Mouse (Mus musculus): ENCODE measurements around the gene Rack1. TPM values are rescaled to one million over a fixed set of nuclear protein-coding genes. Genes with fewer than 3 reads are reported as not detected.
A peak's percentile ranks its signal among the peaks of the same experiment; 100 is the strongest.

Rack1 gene
- polyA plus RNA-seq, 1 experiment = 2,044 TPM

DNA sequence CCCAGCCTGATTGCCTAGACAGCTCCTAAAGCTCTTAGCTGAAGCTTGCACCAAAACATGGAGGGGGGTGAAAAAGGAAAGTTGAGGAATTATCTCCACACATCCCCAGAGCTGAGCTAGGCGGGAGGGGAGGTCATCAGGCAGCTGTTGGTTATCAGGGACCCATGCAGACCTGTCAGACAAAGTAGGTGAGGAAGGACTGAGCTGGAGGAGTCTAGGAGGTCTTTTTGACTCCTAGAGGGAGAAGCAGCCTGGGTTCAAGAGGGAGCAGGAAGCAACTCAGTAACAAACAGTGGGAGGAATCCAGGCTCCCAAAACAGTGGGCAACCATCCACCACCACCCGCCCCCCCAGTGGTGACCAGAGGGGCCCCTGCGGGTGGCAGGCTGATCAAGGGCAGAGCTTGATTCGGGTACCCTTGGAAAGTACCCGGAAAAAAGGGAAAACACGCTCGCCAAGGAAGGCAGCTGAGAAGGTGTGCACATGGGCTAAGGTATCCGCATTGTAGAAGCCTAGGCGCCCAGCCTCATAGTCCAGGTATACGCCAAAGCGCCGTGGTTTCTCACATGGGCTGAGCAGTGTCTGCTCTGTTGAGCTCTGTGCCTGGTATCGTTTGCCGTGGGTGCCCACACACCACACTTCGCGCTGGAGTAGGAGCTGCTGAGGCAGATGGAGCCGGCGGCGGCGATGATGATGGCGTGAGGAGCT is 6.9 kb downstream of the Rack1 start:
- no peaks in the 10 kb centered on the region for H3K9me3 ChIP-seq (replicated peaks; ENCODE audit: control insufficient read depth, insufficient read depth, low read length, poor library complexity, severe bottlenecking)
- H3K4me1 ChIP-seq (ENCODE audit: control insufficient read depth, insufficient read depth, low read length) = no peaks in the 10 kb centered on the region
- no peaks in the 10 kb centered on the region for H3K27me3 ChIP-seq (ENCODE audit: control insufficient read depth, insufficient read depth, low read length, poor library complexity, severe bottlenecking)
- no peak overlapping the region for H3K9ac ChIP-seq (ENCODE audit: low read depth, poor library complexity, severe bottlenecking)
- peaks cover 83% of the 10 kb centered on the region for H3K36me3 ChIP-seq (ENCODE audit: control insufficient read depth, insufficient read depth, low read length, poor library complexity, severe bottlenecking)
- no peak overlapping the region for H3K27ac ChIP-seq (ENCODE audit: insufficient read depth, low read length)
- TF ChIP-seq CTCF (IDR thresholded peaks at IDR 0.05; ENCODE audit: low read depth, low read length) = no peak
- TF ChIP-seq EP300 (IDR thresholded peaks at IDR 0.05; ENCODE audit: insufficient read depth, low read depth, low read length) = no peak
- TF ChIP-seq POLR2A (IDR thresholded peaks at IDR 0.05; ENCODE audit: insufficient read depth, low read length) = no peak
- no peak overlapping the region for H3K4me3 ChIP-seq (ENCODE audit: low read depth, low read length)

DNA sequence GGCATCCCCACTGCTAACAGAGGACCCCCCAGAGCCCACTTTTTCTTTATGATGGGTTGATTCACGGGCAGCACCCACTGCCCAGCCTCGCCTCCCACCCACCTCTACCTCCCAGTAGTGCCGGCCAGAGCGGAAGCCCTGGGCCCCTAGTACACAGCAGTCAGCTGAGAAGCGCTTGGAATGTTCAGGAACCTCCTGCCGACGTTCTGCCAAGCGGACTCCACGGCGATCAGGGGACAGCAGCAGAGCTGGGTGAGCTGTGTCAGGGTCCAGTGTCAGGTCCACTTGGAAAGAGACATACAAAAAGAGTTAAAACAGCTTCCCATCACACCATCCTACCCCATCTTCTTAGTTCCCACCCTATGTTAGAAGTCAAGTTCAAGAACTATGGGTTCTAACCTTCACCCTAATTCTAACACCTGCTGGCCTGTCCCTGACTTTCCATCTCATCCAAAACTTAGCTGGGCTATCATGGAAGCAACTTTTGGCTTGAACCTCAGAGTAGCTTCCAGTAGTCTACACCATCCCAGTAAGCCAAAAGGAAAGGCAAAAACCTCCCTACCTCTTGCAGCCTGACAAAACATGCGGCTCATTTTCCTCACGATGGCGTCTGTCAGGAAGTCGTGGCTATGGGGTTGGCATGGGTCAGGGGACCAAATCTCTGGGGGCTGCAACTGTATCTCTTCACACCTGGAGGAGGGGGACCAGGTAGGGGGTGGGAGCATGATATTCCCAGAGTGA is 7.6 kb downstream of the Rack1 start:
- TF ChIP-seq CTCF (IDR thresholded peaks at IDR 0.05; ENCODE audit: low read depth, low read length) (no peak), POLR2A (IDR thresholded peaks at IDR 0.05; ENCODE audit: insufficient read depth, low read length) (no peak), EP300 (IDR thresholded peaks at IDR 0.05; ENCODE audit: insufficient read depth, low read depth, low read length) (no peak)
- no peaks in the 10 kb centered on the region for H3K27me3 ChIP-seq (ENCODE audit: control insufficient read depth, insufficient read depth, low read length, poor library complexity, severe bottlenecking)
- no peak overlapping the region for H3K4me3 ChIP-seq (ENCODE audit: low read depth, low read length)
- H3K27ac ChIP-seq (ENCODE audit: insufficient read depth, low read length) = no peak overlapping the region
- no peaks in the 10 kb centered on the region for H3K9me3 ChIP-seq (replicated peaks; ENCODE audit: control insufficient read depth, insufficient read depth, low read length, poor library complexity, severe bottlenecking)
- no peak overlapping the region for H3K9ac ChIP-seq (ENCODE audit: low read depth, poor library complexity, severe bottlenecking)
- peaks cover 83% of the 10 kb centered on the region for H3K36me3 ChIP-seq (ENCODE audit: control insufficient read depth, insufficient read depth, low read length, poor library complexity, severe bottlenecking)
- no peaks in the 10 kb centered on the region for H3K4me1 ChIP-seq (ENCODE audit: control insufficient read depth, insufficient read depth, low read length)

DNA sequence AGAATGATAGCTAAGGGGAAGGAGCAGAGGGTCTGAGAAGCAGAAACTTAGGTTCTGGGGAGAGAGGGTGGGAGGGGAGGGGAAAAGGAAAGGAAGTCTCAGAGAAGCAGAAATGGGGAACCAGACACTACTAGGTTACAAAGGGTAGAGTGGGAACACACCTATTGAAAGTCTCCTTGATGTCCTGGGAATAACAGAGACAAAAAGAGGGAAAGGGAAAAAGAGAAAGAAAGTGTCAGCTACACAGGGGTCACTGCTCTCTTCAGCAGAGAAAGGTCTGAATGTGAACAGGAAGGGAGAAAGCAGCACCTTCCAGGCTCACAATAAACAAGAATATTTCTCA is 8.1 kb downstream of the Rack1 start:
- H3K9ac ChIP-seq (ENCODE audit: low read depth, poor library complexity, severe bottlenecking) = no peak overlapping the region
- H3K4me1 ChIP-seq (ENCODE audit: control insufficient read depth, insufficient read depth, low read length) = no peaks in the 10 kb centered on the region
- TF ChIP-seq CTCF (IDR thresholded peaks at IDR 0.05; ENCODE audit: low read depth, low read length) = no peak
- TF ChIP-seq EP300 (IDR thresholded peaks at IDR 0.05; ENCODE audit: insufficient read depth, low read depth, low read length) = no peak
- no peak for TF ChIP-seq POLR2A (IDR thresholded peaks at IDR 0.05; ENCODE audit: insufficient read depth, low read length)
- H3K36me3 ChIP-seq (ENCODE audit: control insufficient read depth, insufficient read depth, low read length, poor library complexity, severe bottlenecking) = peaks cover 82% of the 10 kb centered on the region
- H3K4me3 ChIP-seq (ENCODE audit: low read depth, low read length) = no peak overlapping the region
- no peak overlapping the region for H3K27ac ChIP-seq (ENCODE audit: insufficient read depth, low read length)
- no peaks in the 10 kb centered on the region for H3K9me3 ChIP-seq (replicated peaks; ENCODE audit: control insufficient read depth, insufficient read depth, low read length, poor library complexity, severe bottlenecking)
- H3K27me3 ChIP-seq (ENCODE audit: control insufficient read depth, insufficient read depth, low read length, poor library complexity, severe bottlenecking) = no peaks in the 10 kb centered on the region

DNA sequence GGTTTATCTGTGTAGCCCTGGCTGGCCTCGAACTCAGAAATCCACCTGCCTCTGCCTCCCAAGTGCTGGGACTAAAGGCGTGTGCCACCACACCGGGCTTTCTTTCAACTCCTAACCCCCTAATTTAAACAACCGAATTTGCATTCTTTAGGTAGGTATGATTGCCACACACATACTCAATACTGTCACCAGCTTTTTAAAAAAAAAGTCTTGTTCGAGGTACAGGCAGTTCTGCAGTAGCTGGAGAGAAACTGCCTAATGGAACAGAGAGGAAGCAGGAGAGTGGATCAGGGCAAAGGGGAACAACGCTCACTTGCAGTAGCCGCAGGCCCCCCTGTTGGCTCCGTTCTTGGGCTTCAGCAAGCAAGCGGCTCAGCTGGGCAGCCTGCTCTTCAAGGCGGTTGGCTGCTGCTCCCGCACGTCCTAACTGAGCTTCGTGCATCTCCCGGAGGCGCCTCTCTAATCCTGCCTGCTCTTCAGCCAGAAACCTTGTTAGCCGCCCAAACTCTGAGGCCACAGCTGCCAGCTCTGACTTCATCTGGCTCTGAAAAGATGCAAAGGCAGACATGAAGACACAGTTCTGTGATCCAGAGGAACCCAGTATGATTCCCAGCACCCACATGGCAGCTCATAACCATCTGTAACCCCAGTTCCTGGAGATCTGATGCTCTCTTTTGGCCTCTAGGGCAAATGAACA is 8.8 kb downstream of the Rack1 start:
- no peaks in the 10 kb centered on the region for H3K27me3 ChIP-seq (ENCODE audit: control insufficient read depth, insufficient read depth, low read length, poor library complexity, severe bottlenecking)
- no peaks in the 10 kb centered on the region for H3K4me1 ChIP-seq (ENCODE audit: control insufficient read depth, insufficient read depth, low read length)
- H3K9ac ChIP-seq (ENCODE audit: low read depth, poor library complexity, severe bottlenecking) = no peak overlapping the region
- H3K36me3 ChIP-seq (ENCODE audit: control insufficient read depth, insufficient read depth, low read length, poor library complexity, severe bottlenecking) = peaks cover 78% of the 10 kb centered on the region
- H3K27ac ChIP-seq (ENCODE audit: insufficient read depth, low read length) = 0 out of 2 replicates have a peak overlapping the region, but pooled peaks have one; percentile 17
- TF ChIP-seq EP300 (IDR thresholded peaks at IDR 0.05; ENCODE audit: insufficient read depth, low read depth, low read length) (no peak), POLR2A (IDR thresholded peaks at IDR 0.05; ENCODE audit: insufficient read depth, low read length) (no peak), CTCF (IDR thresholded peaks at IDR 0.05; ENCODE audit: low read depth, low read length) (no peak)
- H3K9me3 ChIP-seq (replicated peaks; ENCODE audit: control insufficient read depth, insufficient read depth, low read length, poor library complexity, severe bottlenecking) = no peaks in the 10 kb centered on the region
- H3K4me3 ChIP-seq (ENCODE audit: low read depth, low read length) = no peak overlapping the region

DNA sequence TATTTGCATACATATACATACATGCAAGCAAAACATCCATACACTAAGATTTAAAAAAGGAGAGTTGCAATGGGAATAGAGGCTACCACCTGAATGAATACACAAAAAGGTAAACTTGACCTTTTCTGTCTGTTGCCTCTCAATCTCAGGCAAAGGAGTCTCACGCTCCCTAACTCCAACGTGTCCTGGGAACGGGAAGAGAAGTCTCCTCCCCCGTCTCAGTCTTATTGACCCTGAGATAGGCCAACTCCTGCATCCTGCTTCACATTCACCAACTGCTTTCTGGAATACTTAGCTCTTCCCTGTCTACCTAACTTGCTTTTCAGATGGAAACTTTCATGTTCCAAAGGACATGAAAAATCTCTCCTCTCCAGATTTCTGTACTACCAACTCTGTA is 9.3 kb downstream of the Rack1 start:
- H3K4me3 ChIP-seq (ENCODE audit: low read depth, low read length) = no peak overlapping the region
- H3K36me3 ChIP-seq (ENCODE audit: control insufficient read depth, insufficient read depth, low read length, poor library complexity, severe bottlenecking) = peaks cover 73% of the 10 kb centered on the region
- no peak overlapping the region for H3K27ac ChIP-seq (ENCODE audit: insufficient read depth, low read length)

More for the DNA sequence above, 9.3 kb downstream of the Rack1 start:
- Histone ChIP-seq H3K27me3 (ENCODE audit: control insufficient read depth, insufficient read depth, low read length, poor library complexity, severe bottlenecking) (no peaks in the 10 kb centered on the region), H3K4me1 (ENCODE audit: control insufficient read depth, insufficient read depth, low read length) (no peaks in the 10 kb centered on the region), H3K9ac (ENCODE audit: low read depth, poor library complexity, severe bottlenecking) (no peak overlapping the region), H3K9me3 (replicated peaks; ENCODE audit: control insufficient read depth, insufficient read depth, low read length, poor library complexity, severe bottlenecking) (no peaks in the 10 kb centered on the region)
- no peak for TF ChIP-seq CTCF (IDR thresholded peaks at IDR 0.05; ENCODE audit: low read depth, low read length)
- TF ChIP-seq EP300 (IDR thresholded peaks at IDR 0.05; ENCODE audit: insufficient read depth, low read depth, low read length) = no peak
- no peak for TF ChIP-seq POLR2A (IDR thresholded peaks at IDR 0.05; ENCODE audit: insufficient read depth, low read length)

Data from ES-Bruce4 (cell line).